8 mouse cellular contexts compared by ENCODE assay signal in the genomic region with DNA sequence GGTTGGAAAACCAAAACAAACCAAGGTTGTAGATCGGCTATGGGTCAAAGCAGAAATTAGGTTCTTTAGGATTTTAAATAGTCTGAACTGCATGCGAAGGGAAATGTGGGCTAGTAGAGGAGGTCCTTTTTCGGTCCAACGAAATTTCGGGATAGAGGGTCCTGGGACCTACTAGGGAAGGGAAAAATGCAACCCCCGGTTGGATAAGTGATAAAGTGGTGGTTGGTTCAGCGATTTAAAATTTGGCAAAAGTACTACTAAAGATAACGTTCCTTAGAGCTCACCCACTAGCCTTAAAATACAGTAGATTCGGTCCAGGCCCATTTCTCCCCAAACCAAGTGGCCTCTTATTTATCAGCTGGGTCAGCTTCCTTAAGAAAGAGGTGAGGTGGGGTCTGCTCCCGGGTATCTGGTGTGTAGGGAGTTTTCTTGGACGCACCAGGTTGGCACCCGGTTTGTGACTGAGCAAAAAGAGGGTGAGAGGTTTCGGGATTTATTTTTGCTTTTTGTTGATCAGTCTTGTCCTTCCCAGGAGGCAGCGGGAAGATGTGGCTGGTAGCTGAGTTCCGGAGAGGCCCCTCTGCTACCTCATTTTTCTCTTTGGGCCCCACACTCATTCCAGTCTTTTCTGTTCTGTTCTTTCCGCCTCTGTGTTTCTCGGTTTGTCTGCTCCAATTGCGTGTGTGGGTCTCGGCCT. TPM values are rescaled to one million over a fixed set of nuclear protein-coding genes. Genes with fewer than 3 reads are reported as not detected.
DNase-seq lines count a peak whose midpoint lies in the region; ATAC-seq and TF ChIP-seq lines count a peak whose summit lies in the region.

No protein-coding gene starts in this region.

- H3K4me2 ChIP-seq in intestine, postnatal 0 days (replicated peaks; ENCODE audit: low read depth): 0 out of 2 replicates have a peak overlapping the region, but pooled peaks have one; percentile 40
- no peak overlapping the region for H3K4me2 ChIP-seq in intestine, embryonic 15.5 days (replicated peaks)
- peak overlapping the region; percentile 93 for H3K4me2 ChIP-seq in forebrain, embryonic 13.5 days
- peak overlapping the region; percentile 18; the same call in 1 of the 2 replicates for H3K4me2 ChIP-seq in liver, embryonic 14.5 days (ENCODE audit: low read depth)

- no peaks in the 10 kb centered on the region for H3K36me3 ChIP-seq in intestine, postnatal 0 days (ENCODE audit: control insufficient read depth, insufficient read depth)
- no peaks in the 10 kb centered on the region for H3K36me3 ChIP-seq in intestine, embryonic 15.5 days
- H3K36me3 ChIP-seq in forebrain, embryonic 13.5 days (ENCODE audit: poor library complexity, severe bottlenecking): peaks cover 46% of the 10 kb centered on the region
- H3K36me3 ChIP-seq in liver, embryonic 14.5 days (replicated peaks; ENCODE audit: control insufficient read depth, insufficient read depth, low read depth): no peaks in the 10 kb centered on the region

- 2% methylated on average over 19 of the region's 19 CpGs for WGBS in intestine, postnatal 0 days
- 2% methylated on average over 19 of the region's 19 CpGs for WGBS in intestine, embryonic 15.5 days
- WGBS in forebrain, embryonic 13.5 days: 1% methylated on average over 19 of the region's 19 CpGs
- 2% methylated on average over 19 of the region's 19 CpGs for WGBS in liver, embryonic 14.5 days (ENCODE audit: insufficient replicate concordance)

- H3K27ac ChIP-seq in intestine, postnatal 0 days (ENCODE audit: low read depth, low read length): no peak overlapping the region
- no peak overlapping the region for H3K27ac ChIP-seq in intestine, embryonic 15.5 days
- peak overlapping the region; percentile 99 for H3K27ac ChIP-seq in forebrain, embryonic 13.5 days
- H3K27ac ChIP-seq in liver, embryonic 14.5 days: no peak overlapping the region

- H3K27me3 ChIP-seq in intestine, postnatal 0 days (replicated peaks; ENCODE audit: control insufficient read depth, insufficient read depth, low read length): peaks cover 95% of the 10 kb centered on the region
- H3K27me3 ChIP-seq in intestine, embryonic 15.5 days (replicated peaks): peaks cover 98% of the 10 kb centered on the region
- H3K27me3 ChIP-seq in forebrain, embryonic 13.5 days: peaks cover 28% of the 10 kb centered on the region
- H3K27me3 ChIP-seq in liver, embryonic 14.5 days (ENCODE audit: control insufficient read depth, insufficient read depth, low read length): peaks cover 100% of the 10 kb centered on the region

- no peak for TF ChIP-seq POLR2A in brain, embryonic 14.5 days (IDR thresholded peaks at IDR 0.05; ENCODE audit: borderline replicate concordance, extremely low read depth, insufficient read depth, insufficient read length, poor library complexity, severe bottlenecking)

- TF ChIP-seq CTCF in intestine, postnatal 0 days (IDR thresholded peaks at IDR 0.05; ENCODE audit: low read depth): no peak
- no peak for TF ChIP-seq CTCF in brain, embryonic 14.5 days (IDR thresholded peaks at IDR 0.05; ENCODE audit: borderline replicate concordance, extremely low read depth, insufficient read depth, insufficient read length)
- TF ChIP-seq CTCF in liver, embryonic 14.5 days (IDR thresholded peaks at IDR 0.05; ENCODE audit: low read depth): no peak

- no peak for ATAC-seq in intestine, postnatal 0 days
- no peak for ATAC-seq in intestine, embryonic 15.5 days
- ATAC-seq in forebrain, embryonic 13.5 days: no peak
- ATAC-seq in liver, embryonic 14.5 days (ENCODE audit: insufficient read depth): no peak
- ATAC-seq in granulocyte monocyte progenitor cell, adult 5-6 weeks (replicated peaks; ENCODE audit: poor library complexity, severe bottlenecking): no peak
- no peak for ATAC-seq in megakaryocyte-erythroid progenitor cell, adult 5-6 weeks (replicated peaks; ENCODE audit: low FRiP score, low TSS enrichment, poor library complexity, severe bottlenecking)

- H3K9me3 ChIP-seq in intestine, postnatal 0 days (ENCODE audit: control insufficient read depth): no peaks in the 10 kb centered on the region
- no peaks in the 10 kb centered on the region for H3K9me3 ChIP-seq in intestine, embryonic 15.5 days
- H3K9me3 ChIP-seq in forebrain, embryonic 13.5 days (replicated peaks): no peaks in the 10 kb centered on the region
- no peaks in the 10 kb centered on the region for H3K9me3 ChIP-seq in liver, embryonic 14.5 days (ENCODE audit: control insufficient read depth, low read length)

- H3K4me1 ChIP-seq in intestine, postnatal 0 days (replicated peaks; ENCODE audit: control insufficient read depth, insufficient read depth, low read length): no peaks in the 10 kb centered on the region; the same call in 1 of the 2 replicates
- H3K4me1 ChIP-seq in intestine, embryonic 15.5 days (replicated peaks): peaks cover 16% of the 10 kb centered on the region
- peaks cover 78% of the 10 kb centered on the region for H3K4me1 ChIP-seq in forebrain, embryonic 13.5 days
- no peaks in the 10 kb centered on the region for H3K4me1 ChIP-seq in liver, embryonic 14.5 days (replicated peaks; ENCODE audit: control insufficient read depth in 2 of 2, insufficient read depth in 2 of 2, low read length in 1 of 2)

- no peak for TF ChIP-seq EP300 in liver, embryonic 14.5 days (IDR thresholded peaks at IDR 0.05; ENCODE audit: low read depth)

- H3K4me3 ChIP-seq in intestine, postnatal 0 days (ENCODE audit: low read depth, low read length): peak overlapping the region; percentile 16; the same call in 1 of the 2 replicates
- H3K4me3 ChIP-seq in intestine, embryonic 15.5 days (replicated peaks): no peak overlapping the region
- H3K4me3 ChIP-seq in forebrain, embryonic 13.5 days: peak overlapping the region; percentile 91
- peak overlapping the region in 1 of 2 experiments; percentile 10; a peak in 2 of 4 replicates for H3K4me3 ChIP-seq in liver, embryonic 14.5 days (ENCODE audit: insufficient read depth in 1 of 2, low read depth in 2 of 2, low read length in 2 of 2)

- no peak overlapping the region for H3K9ac ChIP-seq in intestine, postnatal 0 days (ENCODE audit: low read depth, low read length)
- no peak overlapping the region for H3K9ac ChIP-seq in intestine, embryonic 15.5 days
- peak overlapping the region; percentile 100 for H3K9ac ChIP-seq in forebrain, embryonic 13.5 days
- H3K9ac ChIP-seq in liver, embryonic 14.5 days (replicated peaks): no peak overlapping the region

- DNase-seq in brain, embryonic 14.5 days (ENCODE audit: low read depth): peak; percentile 58
- DNase-seq in liver, embryonic 14.5 days (ENCODE audit: low read depth in 3 of 3, low spot score in 3 of 3): no peak
- no peak for DNase-seq in yolk sac, embryonic 10.5 days (ENCODE audit: low spot score)

RNA-seq across cellular contexts. Expression of gene Lhx2, which starts 16.8 kb away (rescaled TPM):
- polyA plus RNA-seq in intestine, postnatal 0 days (2015; fragmentation: Nextera tagmentation; extraction: Ambion mirVana): not detected in 2 replicates
- 0.09 and 0.44 TPM in 2 replicates for polyA plus RNA-seq in intestine, embryonic 15.5 days (2015; fragmentation: Nextera tagmentation; extraction: Ambion mirVana)
- polyA plus RNA-seq in brain, embryonic 14.5 days (2012; rRNA removed): 160 and 273 TPM in 2 replicates
- polyA plus RNA-seq in forebrain, embryonic 13.5 days (2015; fragmentation: Nextera tagmentation; extraction: Ambion mirVana): 153 and 167 TPM in 2 replicates
- 3.0 and 3.8 TPM in 2 replicates for polyA plus RNA-seq in liver, embryonic 14.5 days (2012; rRNA removed)
- polyA plus RNA-seq in liver, embryonic 14.5 days (2014; fragmentation: Nextera tagmentation; extraction: Ambion mirVana): 1.4 and 2.5 TPM in 2 replicates
- not detected in 2 replicates for total RNA-seq in granulocyte monocyte progenitor cell, adult 5-6 weeks (2014; fragmentation: Nextera tagmentation)
- not detected in 2 replicates for total RNA-seq in granulocyte monocyte progenitor cell, adult 5-6 weeks (2017)
- not detected in 2 replicates for total RNA-seq in megakaryocyte-erythroid progenitor cell, adult 5-6 weeks (2014; fragmentation: Nextera tagmentation)
- total RNA-seq in megakaryocyte-erythroid progenitor cell, adult 5-6 weeks (2017): not detected in 2 replicates

Comparison
In these comparisons a context has a peak if more than half of its experiments do, and no peak if none do; other contexts are left out.
1. RNA of gene Lhx2, which starts 16.8 kb away (polyA plus RNA-seq): 160 to 273 TPM in brain, embryonic 14.5 days and 153 to 167 TPM in forebrain, embryonic 13.5 days; 1.4 to 3.8 TPM in liver, embryonic 14.5 days, 0.09 to 0.44 TPM in intestine, embryonic 15.5 days and not detected in intestine, postnatal 0 days; every median in the first group is over 10 times any median in the second.